Mouse (Mus musculus) thymus, adult 18-20 months (tissue): ENCODE measurements at regions not wholly inside any gene's neighbourhood (a gene's known extent, or its start where the extent isn't known, plus 50 kb on each side); places are given as distances from the start of the nearest gene placed in this dataset.

Experiments
- DNase-seq, 2 experiments: peaks; one replicate each; pipeline ENCODE4 v3.0.0; 2022; ENCODE audit warnings: mixed read lengths in 2 of 2

DNA sequence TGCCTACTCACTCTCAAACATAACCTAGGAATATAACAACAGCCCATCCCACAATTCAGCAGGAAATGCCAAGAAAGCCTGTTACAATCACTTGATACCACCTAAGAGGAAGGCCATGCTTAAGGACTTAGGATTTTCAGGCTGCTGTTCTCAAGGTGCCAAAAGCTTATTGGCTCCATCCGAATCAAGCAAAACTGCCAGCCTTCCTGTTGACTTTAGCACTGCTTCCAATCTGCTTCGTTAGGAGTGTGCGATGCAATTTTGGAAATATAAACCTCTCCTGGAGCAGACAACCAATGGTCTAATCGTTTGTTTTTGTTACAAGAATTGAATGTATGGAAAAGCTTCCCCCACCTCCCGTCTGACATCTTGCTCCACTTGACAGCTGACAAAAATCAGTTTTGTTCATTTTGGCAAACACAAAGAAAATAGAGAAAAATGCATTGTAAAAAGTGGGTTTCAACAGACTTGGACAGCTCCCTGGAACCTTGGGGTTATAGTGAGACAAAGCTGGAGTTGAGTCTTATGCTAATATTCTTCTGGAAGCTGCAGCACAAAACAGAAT is 2620.0 kb upstream of the Gm7489 start:
- no peak for DNase-seq

DNA sequence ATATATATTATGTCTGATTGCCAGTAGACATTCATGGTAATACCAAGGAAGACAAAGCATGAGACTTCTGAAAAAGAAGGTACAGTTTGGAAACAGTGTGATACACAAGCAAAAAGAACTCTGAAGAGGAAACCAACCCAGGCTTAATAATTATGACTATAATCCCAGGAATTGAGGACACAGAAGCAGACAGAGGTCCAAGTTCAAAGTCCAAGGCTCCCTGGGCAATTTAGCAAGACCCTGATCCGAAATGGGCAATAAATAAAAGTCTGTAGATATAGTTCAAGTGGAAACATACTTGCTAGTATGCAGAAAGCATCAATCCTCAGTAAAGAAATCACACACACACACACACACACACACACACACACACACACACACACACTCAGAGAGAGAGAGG is 2618.7 kb upstream of the Gm7489 start:
- no peak for DNase-seq

DNA sequence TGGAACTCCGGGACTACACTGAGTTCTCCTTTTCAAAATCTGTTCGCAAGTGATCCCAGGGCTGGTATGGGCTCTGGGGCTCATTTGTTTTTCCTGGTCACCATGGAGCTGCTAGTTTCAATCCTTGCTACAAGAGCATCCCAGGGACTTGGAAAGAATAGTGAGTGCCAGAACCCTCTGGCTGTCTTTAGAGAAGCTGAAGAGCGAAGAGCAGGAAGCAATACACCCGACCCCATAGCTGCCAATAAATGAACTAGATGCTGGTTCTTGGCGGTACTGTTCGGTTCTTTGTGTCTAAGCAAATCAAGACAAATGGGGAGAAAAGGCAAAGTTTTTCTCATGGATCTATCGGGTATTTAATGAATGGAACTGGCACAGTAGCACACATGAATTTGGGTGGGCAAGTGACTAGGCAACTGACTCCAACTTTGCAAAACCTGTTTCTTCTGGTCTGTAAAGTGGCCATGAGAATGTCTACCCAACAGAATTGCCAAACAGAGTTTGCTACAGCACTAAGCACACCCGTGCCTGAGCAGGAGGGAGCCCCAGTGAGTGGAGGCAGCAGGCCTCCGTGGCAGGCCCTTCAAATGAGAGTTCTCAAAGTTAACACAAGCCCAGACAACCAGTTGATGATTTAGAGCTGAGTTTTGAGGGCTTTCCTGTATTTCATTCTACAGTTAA is 2612.9 kb upstream of the Gm7489 start:
- DNase-seq = no peak

DNA sequence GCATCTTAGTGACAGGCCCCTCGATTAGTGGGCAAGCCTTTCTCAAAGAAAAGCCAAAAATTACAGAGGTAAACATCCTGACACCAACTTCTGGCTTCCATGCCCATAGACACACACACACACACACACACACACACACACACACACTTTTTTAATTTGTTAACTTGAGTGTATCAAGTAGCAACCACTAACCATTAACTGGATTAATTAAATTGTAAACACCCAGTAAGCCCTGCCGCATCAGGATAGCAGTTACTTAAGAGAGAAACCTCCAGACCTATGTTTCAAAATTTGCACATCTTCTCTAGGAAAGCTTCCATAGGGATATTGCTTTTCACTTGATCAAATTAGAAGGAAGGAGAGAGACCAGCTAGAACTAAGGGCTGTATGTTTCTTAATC is 2599.4 kb upstream of the Gm7489 start:
- no peak for DNase-seq

DNA sequence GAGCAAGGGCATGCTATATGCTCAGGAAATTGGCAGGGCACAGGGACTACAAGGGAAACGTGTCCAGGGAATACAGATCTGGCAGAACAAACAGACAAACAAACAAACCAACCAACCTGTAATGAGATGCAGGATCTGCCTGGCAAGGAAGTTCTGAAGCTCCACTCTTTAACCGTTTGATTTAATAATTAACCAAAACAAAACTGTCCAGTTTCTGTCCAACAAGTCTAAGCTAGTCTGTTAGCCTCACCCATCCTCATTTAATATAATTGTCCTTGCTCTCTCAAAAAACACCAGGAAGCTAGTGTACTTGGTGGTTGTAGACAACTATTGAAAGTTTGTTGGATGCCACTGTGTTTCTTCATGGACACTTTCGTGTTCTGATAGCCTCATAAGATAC is 2598.4 kb upstream of the Gm7489 start:
- DNase-seq = no peak

DNA sequence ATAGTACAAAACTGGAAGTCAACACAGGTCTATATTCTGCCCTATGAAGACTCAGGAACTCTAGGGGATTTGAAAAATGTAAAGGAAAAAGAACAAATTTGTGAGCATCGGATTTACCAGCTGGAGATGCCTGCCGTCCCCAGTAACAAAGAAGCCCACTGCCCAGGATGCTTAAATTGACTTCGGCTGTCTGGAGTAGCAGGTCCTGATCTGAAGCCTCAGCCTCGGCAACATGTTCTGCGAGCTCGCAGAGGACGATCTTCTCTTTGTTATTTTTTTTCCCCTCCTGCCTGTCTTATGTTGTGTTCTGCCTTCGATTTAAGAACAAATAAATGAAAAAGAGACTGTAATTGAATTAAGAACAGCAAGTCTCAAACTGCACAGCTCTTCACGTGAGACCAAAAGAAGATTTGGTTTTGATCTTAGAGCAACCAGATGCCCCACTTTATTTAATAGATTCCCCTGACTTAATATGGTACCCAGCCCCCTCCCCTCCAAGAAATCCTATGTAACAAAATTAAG is 2595.7 kb upstream of the Gm7489 start:
- no peak for DNase-seq

DNA sequence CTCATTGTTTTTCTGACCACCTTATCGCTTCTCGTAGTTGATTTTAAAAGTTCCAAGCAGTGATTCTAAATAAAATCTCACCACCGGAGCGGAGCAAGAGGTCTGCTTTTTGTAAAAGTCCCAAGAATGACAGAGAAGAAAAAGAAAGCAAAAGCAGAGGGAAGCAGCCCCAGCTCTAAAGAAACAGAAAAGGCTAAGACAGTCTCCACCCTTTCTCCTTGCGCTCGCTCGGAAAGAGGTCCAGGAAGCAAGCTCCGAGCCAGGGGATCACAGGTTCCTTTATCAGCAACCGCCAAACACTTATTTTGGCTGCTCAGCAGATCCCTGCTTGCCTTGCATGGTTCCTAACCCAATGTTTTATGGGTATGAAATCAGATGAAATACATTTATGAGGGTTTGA is 2594.8 kb upstream of the Gm7489 start:
- no peak for DNase-seq

DNA sequence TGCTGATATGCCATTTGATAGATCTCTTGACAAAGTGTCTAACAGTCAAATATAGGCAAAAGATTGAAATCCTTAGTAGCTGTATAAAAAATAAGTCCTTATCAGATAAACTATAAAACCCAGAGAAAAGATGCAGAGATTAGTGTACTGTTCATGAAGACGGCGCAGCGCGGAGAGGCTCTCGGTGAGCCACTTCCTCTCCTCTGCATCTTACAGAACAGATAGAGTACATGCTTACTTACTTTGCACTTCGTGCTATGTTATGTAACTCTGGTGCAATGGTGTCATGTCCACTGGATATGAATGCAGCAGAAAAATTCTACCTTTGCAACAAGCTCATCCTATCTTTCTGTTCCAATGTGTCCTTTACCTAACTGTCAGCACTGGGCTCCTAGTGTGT is 2593.5 kb upstream of the Gm7489 start:
- DNase-seq = no peak

DNA sequence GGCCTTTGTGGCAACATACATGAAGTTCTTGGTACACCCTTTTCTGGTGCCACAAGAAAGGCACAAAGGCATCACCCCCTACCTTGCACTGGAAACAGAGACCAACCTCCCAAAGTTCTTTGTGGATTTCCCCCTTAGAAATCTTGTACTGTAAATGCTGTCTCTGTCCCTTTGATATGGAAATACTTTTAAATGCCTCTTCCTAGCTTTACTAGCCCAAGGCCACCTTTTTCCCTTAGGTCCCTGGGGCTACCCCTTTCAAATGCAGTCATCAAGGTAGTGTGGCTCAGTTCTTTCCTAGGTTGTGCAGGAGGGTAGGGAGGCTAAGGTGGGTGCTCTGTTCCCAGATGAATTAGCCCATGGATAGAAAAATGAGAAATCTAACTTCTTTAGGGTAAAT is 2587.9 kb upstream of the Gm7489 start:
- no peak for DNase-seq

DNA sequence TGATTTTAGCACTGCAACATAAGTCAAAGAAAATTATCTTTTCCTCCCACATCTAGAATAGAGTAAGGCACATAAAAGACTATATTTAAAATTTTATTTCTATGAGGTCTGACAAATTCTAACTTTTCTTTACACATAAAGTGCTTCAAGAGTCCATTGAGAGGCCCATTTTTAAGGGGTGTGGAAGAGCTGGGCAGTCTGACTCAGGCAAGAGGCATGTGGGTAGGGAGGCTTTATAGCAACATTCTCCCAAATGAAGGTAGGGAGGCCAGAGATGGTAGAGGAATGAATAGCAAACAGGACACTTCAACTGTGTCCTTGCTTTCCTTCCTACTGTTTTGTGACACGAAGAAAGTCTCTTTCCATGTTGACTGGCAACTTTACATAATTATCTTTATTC is 2566.6 kb upstream of the Gm7489 start:
- DNase-seq = no peak

DNA sequence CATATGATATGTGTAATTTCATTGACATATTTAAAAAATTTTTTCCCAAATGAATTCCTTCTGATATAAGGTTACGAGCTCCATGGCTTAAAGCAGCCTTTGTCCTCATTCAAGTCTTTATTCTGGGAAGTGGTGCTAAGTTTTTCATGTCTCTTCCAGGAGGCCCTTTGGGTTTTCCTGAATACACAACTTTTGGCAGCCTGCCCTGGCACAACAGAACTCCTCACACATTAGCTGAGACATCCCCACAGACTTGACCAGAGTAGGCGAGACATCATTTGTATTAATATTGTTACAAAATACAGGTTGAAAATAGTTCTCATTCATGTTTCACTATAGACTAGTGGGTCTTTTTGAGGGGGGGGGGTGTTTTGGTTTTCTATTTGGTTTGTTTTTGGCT is 2565.9 kb upstream of the Gm7489 start:
- DNase-seq = no peak

DNA sequence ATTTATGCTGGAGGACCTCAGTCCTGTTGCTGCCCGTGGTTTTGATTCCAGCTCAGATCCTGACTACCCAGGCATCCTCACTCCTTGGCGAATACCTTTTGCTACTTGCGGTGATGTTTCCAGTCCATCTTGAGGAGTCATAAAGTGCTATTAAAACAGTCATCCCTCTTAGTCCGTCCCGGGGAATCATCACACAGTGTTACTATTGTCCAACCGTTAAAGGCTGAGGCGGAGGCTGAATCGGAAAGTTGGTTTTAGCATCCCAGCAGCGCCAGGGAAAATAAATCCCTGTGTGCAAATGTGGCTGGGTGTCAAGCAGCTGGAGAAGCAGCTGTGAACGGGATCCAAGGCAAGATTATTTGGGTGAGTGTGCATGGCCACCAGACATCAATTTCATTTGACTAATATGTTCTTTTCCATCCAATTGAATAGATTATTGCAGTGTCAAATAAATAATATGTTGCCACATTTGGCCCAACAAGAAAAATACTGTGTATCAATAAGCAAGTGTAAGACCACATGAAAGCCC is 2564.3 kb upstream of the Gm7489 start:
- DNase-seq = no peak

DNA sequence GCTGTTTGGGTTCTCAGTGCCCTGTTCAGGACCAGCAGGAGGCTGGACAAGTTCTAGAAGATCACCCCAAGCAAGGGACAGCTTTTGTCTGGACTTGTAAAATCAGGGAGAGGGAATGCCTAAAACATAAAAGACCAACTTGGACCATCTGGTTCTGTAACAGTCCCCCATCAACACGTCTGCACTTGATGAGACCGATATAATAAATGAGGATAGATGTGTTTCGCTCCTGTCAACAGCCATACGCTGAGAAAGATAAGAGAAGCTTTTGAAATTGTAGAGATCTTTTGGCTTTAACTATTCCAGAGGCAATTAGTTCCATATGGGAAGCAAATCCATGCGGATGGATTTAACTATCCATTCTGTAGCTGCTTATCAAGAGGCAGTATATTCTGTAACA is 2561.4 kb upstream of the Gm7489 start:
- DNase-seq = no peak

DNA sequence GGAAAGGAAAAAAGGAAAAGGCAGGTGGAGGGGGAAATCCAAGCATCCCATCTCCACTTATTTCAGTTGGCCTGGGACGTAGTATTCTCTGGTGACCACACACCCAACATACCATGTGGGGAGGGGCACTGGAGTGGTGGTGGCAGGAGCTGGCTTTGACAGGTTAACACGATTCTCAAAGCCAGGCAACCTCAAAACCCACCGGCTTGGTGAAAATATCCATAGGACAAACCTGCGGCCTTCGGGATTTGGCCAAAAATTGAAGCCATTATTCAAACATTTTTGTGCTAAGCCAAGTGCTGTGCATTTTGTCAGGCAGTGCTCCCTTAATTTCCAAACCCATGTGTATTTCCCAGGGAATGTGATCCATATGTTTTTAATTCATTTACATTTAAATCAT is 2560.5 kb upstream of the Gm7489 start:
- no peak for DNase-seq

DNA sequence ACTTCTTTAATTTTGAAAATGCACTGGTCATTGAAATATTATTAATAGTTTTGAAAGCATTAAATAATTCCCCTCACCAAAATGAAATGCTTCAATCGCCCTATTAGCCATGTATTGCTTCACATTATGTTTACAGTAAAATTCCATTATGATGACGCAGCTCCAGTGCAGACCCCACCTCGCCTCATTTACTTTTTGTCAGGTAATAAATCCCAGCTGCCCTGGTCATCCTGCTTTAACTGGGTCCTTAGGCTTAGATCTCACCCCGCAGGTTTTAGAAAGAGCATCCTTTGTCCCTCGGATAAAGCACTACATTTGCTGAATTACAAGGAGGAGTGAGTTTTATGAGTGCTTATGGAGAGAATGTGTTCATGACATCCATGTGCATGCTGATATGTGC is 2557.0 kb upstream of the Gm7489 start:
- DNase-seq = no peak

DNA sequence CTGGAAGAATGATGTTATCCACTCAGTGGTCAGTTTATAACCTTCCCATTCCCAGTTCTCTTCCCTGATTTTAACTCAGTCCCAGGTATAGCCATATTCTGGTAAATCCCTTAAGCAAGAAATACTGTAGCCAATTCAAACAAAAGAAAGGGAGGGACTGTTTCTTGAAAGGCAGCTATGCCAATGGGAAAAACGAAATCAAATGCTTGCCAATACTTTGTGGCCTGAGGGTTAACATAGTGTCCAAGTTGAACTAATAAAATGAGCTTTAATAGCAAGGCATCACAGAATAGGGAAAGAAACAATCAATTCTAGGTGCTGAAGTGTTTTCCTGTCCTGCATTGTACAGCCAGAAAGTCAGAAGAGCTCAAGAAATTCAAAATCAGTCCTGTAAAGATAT is 2548.3 kb upstream of the Gm7489 start:
- DNase-seq = no peak

DNA sequence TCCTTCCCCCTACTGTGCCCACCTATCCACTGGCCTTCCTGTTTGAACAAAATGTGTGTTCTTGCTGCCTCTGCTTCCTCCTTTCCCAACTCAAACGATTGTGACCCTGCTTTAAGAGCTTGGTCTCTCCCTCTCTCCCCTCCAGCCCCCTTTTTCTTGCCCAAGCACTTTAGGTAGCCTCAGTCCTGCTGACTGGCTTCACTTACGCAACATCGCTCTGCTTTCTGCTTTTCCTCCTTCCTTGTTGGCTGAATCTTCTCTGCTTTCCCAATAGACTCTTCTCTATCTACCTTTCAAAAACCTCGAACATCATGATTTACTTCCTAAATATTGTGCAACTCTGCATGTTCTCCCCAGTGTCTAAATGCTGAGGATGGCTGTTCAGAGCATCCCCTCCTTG is 2538.4 kb upstream of the Gm7489 start:
- no peak for DNase-seq

DNA sequence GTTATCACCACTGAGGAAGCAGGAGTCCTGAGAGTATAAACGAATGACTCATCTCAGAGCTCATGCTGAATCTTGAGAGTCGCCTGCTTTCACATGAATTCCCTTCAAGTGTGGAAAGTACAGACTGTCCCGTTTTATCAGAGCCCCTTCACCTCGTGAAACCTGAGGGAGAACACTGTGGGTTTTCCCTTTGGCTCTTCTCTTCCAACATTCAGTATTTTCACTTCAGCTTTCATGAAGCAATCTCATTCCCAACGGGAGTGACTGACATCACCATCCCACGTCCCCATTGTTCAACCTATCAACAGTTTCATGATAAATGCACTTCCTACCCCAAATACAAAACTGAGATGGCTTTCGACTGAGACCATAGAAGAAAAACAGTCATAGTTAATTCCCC is 2521.3 kb upstream of the Gm7489 start:
- DNase-seq = no peak

DNA sequence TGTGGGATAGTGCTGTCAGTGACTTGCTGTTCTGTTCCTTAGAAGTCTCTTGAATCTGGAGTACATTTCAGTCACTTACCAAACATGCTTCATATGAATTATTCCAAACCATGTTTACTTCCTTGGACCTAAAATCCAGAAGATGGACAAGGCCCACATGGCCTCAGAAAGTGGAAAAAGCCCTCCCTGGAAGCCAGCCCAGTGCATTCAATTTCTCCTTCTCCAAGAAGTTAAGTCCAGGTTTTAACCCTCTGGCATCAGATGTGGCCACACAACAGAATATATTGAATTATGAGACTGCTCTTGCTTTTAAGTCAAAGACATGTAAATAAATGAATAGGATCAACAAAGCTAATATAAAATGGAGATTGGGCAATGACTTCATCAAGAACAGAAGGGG is 2513.5 kb upstream of the Gm7489 start:
- no peak for DNase-seq

DNA sequence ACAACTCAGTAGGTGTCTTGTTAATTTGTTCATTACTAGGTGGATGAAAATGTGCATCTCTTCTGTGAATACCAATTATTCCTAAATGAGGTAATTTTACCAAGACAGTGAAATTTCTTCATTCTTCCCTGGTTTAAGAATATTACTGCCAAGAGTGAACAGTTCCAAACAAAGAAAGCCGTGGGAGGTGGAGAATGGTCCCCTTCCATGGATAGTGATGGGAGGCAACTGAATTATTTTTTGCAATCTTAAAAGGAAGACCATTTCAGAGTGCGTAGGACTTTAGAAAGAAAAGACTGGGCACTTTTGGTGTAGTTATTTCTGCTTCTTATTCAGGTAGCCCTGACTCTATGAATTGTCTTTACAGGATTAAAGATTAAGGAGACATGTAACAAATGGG is 2494.3 kb upstream of the Gm7489 start:
- DNase-seq = no peak

DNA sequence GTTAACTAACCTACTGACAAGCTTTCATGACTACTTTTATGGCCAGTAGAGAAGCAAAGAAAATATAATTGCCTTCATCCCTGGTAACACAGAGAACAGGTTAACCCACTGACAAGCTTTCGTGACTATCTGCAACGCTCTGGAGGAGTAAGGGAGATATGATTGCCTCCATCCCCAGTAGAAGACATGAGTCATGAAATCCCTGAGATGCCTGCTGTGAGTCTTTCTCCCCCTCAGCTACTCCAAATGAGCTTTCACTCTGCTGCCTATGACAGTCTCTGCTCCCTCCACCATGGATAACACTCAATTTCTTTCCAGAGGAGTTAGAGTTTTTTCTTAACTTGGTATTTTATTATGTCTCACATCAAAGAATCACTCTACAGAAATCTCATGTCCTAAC is 2493.4 kb upstream of the Gm7489 start:
- no peak for DNase-seq

DNA sequence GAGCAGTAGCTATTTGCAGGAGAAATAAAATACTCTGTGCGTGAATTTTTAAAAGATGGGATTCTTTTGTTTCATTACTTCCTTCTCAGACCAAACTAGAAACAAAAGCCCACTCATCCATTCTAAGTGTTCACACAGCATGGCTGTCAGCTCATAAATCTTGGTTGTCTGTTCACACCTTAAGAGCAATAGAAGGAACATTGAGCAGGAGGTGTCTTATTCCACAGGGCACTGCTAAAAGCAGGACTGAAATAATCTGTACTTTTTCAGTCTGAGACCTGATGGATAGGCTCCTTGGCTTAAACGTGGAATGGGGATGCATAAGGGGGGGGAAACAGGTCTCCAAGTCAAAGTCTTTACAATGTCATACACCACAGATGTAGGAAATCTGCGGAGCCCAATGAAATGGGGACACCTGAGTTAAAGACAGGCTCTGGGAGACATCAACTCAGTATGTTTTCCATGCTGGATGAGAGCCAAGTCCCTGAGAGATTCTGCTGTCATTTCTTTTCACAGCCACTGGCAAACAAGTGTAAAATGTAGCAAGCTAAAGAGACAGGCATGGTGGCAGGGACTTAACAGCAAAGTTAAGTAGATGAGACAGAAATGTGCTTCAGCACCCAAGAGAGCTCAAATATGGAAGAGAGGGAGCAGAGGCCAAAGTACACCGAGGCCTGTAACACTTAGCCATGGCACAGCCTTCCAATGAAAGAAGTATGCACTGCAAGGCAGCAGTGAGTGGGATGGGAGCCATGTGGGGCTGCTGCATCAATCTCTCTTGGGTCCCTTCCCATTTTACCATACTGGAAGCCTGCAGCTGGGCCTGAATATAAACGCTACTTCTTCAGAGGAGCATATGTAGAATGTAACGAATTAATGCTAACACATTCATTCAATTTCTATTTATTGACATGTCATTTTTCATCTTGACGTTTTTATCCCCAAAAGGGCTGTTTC is 2492.0 kb upstream of the Gm7489 start:
- no peak for DNase-seq

DNA sequence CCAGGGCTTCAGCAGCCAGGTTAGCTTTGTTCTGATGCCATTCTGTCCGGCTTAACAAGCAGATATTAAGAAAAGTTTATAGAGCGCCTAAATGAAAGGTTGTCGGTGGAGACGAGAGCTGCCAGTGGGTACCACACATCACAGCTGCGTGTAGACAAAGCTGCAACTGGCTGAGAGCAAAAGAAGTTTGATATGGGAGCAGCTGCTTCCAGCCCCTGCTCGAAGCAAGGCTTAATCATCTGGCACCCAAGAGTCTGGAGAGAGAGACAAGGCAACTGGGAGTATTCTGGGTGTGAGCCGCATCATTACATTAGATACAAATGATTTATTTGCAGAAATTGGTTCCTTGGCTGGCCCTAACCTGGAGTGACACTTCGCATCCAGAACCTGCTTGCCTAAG is 2488.7 kb upstream of the Gm7489 start:
- DNase-seq = no peak

DNA sequence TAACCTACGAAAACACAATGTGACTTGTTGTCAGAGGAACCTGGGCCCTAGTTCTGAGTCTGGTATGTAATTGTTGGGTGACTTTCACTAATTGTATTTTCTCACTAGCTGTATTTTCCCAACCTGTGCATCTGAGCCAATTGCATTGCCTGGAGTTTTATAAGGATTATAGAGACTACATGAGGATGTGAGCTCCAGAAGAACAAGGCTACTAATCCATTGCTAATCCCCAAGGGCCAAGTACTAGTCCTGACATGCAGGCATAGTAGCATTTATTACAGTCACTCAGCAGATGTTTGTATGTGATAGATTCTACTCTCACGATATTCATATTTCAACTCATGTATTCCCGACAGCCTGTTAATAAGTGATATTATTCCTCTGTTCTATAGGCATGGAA is 2481.1 kb upstream of the Gm7489 start:
- no peak for DNase-seq
